Mouse (Mus musculus): ENCODE measurements around the gene Espnl.

DNA sequence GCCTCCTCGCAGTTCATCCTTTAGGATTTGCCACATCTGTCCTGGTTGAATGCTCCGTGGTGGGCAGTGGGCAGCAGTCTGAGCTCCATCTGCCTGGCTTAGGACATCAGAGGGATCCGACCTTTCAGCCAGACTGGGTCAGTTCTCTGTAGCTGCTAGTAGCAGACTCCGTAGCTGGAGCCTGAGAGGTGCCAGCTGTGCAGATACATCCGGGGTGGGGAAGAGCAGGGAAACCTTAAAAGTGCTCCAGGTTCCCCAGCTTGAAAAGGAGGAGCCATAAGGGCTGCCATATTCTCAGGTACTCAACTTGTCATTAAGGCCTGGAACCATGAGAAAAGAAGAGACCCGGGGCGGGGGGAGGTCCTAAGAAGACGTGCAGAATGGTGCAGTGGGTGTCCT, 43.9 kb downstream of the Espnl start:
- TF ChIP-seq CTCF (IDR thresholded peaks at IDR 0.05; ENCODE audit: low read depth) (no peak), EP300 (IDR thresholded peaks at IDR 0.05; ENCODE audit: low read depth) (no peak)

Data from heart, postnatal 0 days (tissue).